Mouse (Mus musculus) heart, adult 2 months (tissue): Measurements from ENCODE around the gene Efna1. TPM values are rescaled to one million over a fixed set of nuclear protein-coding genes. Genes with fewer than 3 reads are reported as not detected.

Source experiments
- DNase-seq, 2 experiments: peaks; one replicate each; pipeline ENCODE4 v3.0.0; 2021
- H3K27ac ChIP-seq: fragments of 200-600 bp; 2 replicates; pipeline ENCODE4 v1.8.1; 2022
- H3K27me3 ChIP-seq: fragments of 200-500 bp; 2 replicates; pipeline ENCODE4 v1.6.1; 2012; ENCODE audit warnings: mild to moderate bottlenecking, low read length, inconsistent platforms, mixed read lengths; ENCODE audit not compliant: control insufficient read depth, insufficient read depth
- H3K36me3 ChIP-seq: fragments of 200-500 bp; 2 replicates; pipeline ENCODE4 v1.6.1; 2012; ENCODE audit warnings: low read length, inconsistent platforms; ENCODE audit not compliant: control insufficient read depth, insufficient read depth
- H3K4me1 ChIP-seq: fragments of 200-500 bp; 2 replicates; pipeline ENCODE4 v1.6.1; 2011; ENCODE audit warnings: low read length; ENCODE audit not compliant: control insufficient read depth, insufficient read depth
- H3K4me3 ChIP-seq: fragments of 200-600 bp; 2 replicates; pipeline ENCODE4 v1.8.1; 2022
- H3K79me2 ChIP-seq: fragments of 200-500 bp; replicated peaks from 2 replicates; pipeline ENCODE4 v1.6.1; 2012; ENCODE audit warnings: mild to moderate bottlenecking, inconsistent platforms, low read length, moderate library complexity, mixed read lengths; ENCODE audit not compliant: control insufficient read depth, insufficient read depth
- H3K9ac ChIP-seq: fragments of 200-500 bp; 2 replicates; pipeline ENCODE4 v1.6.1; 2012; ENCODE audit warnings: low read depth, mild to moderate bottlenecking, control low read depth, inconsistent platforms, low read length, mixed read lengths
- CTCF ChIP-seq: fragments of 200-600 bp; IDR thresholded peaks from 2 replicates; pipeline ENCODE4 v1.8.1; 2022; ENCODE audit warnings: antibody characterized with exemption, mild to moderate bottlenecking, moderate library complexity
- EP300 ChIP-seq: fragments of 200-500 bp; IDR thresholded peaks from 2 replicates; pipeline ENCODE4 v1.6.1; 2011; ENCODE audit warnings: low read depth, low read length, control low read depth; ENCODE audit not compliant: insufficient read depth
- POLR2A ChIP-seq: fragments of 200-500 bp; IDR thresholded peaks from 2 replicates; pipeline ENCODE4 v1.6.1; 2011; ENCODE audit warnings: mild to moderate bottlenecking, low read depth, low read length, control low read depth; ENCODE audit not compliant: insufficient read depth
- WGBS: fragments of 180-500 bp; shearing (Covaris S2); methylation state at CpG from one replicate; pipeline ENCODE4 v1.1.7; 2018; 5-methylcytosine and 5-hydroxymethylcytosine counted together
- intact Hi-C: fragments of 180-260 bp; cut with DNase I; formaldehyde crosslinking; loops from one replicate; pipeline ENCODE4 v1.15.1; 2025
- polyA plus RNA-seq: library from polyadenylated mRNA; depleted of rRNA; stranded (reverse); fragments of >200 nt; gene quantifications from 2 replicates; pipeline ENCODE4 v1.2.3, GENCODE M21; 2012
- total RNA-seq, 2 experiments: library from RNA; stranded (reverse); gene quantifications; 2 replicates each; pipeline ENCODE4 v1.2.3; 2021

Efna1 gene
- total and polyA plus RNA-seq, 3 experiments = 22.6 to 39.6 (median 28.4) TPM

- intact Hi-C loops = no loop called here
- Histone ChIP-seq H3K27ac (no peak within 1 kb of the TSS), H3K79me2 (no peaks in the 10 kb centered on the region), H3K4me1 (peaks cover 5% of the 10 kb centered on the region), H3K4me3 (peak within 1 kb of the TSS; percentile 54), H3K36me3 (no peaks in the 10 kb centered on the region), H3K27me3 (peaks cover 28% of the 10 kb centered on the region), H3K9ac (peak within 1 kb of the TSS; percentile 43)
- peak; percentile 73 to 84 for DNase-seq
- 2% methylated on average over 48 of the region's 53 CpGs for WGBS
- no peak for TF ChIP-seq EP300
- no peak for TF ChIP-seq POLR2A
- TF ChIP-seq CTCF = no peak
These were observed 41.7 kb upstream of the Efna1 start, which contains the start of gene Efna3 for GRCm38 (mm10) chr3:89322514-89323165. Gene Efna3, minus strand, starts transcription at chr3:89322965.

- Histone ChIP-seq H3K27me3 (peaks cover 28% of the 10 kb centered on the region), H3K79me2 (no peaks in the 10 kb centered on the region), H3K4me3 (peak overlapping the region; percentile 54), H3K36me3 (no peaks in the 10 kb centered on the region), H3K4me1 (peaks cover 5% of the 10 kb centered on the region), H3K9ac (no peak overlapping the region), H3K27ac (no peak overlapping the region)
- 2% methylated on average over 14 of the region's 14 CpGs for WGBS
- no peak for DNase-seq
- TF ChIP-seq EP300 (no peak), CTCF (no peak), POLR2A (no peak)
- intact Hi-C loops = no loop called here
These were observed 41.2 kb upstream of the Efna1 start for GRCm38 (mm10) chr3:89322131-89322500.

DNA sequence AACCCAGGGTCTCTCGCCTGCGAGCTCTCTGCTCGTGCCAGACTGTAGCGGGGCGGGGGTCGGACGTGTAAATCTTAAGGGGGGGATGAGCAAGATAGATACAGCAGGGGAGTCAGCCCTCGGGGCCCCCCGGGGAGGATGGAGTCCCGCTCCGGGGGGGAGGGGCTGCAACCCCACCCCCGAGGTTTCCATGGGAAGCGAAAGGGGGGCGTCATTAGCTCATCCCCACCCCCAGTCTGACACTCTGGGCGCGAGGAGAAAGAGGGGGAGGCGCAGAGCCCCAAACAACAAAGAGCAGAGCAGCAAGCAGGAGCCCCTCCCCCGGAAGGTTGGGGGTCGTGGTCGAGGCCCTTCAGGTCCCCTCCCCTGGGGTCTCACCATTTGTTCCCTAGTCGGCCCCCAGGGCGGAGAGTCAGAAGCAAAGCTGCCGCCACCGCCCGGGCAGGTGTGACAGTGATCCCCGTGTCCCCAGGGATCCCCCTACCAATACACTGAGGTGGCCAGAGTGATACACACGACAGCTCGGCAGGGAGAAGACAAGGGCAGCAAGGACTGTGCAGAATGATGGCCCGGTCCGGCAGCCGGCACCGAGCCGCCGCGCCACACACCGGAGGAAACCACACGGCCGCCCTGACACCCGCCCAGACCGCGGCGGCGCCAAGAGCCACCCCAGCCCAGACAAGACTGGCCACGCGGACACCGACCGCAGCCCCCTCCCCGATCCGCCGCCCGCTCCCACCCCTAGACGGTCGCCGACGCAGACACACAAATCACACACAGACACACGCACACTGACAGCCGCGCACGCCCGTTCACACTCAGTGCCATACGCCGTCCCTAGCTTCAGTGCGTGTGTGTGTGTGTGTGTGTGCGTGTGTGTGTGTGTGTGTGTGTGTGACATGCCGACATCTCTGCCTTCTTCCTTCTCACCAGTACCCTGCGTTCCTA, 40.5 kb upstream of the Efna1 start:
- intact Hi-C loops = no loop called here

GRCm38 (mm10) chr3:89320581-89321182, 39.7 kb upstream of the Efna1 start:
- 2% methylated on average over 41 of the region's 41 CpGs for WGBS
- H3K79me2 ChIP-seq = no peaks in the 10 kb centered on the region
- H3K9ac ChIP-seq = 0 out of 2 replicates have a peak overlapping the region, but pooled peaks have one; percentile 12
- peak in 1 of 2 experiments; percentile 23 for DNase-seq
- H3K36me3 ChIP-seq = no peaks in the 10 kb centered on the region
- H3K4me1 ChIP-seq = peaks cover 7% of the 10 kb centered on the region
- intact Hi-C loops = no loop called here
- peak overlapping the region; percentile 33 for H3K4me3 ChIP-seq
- peaks cover 28% of the 10 kb centered on the region for H3K27me3 ChIP-seq
- no peak overlapping the region for H3K27ac ChIP-seq
- TF ChIP-seq POLR2A (no peak), CTCF (no peak), EP300 (no peak)

More for the DNA sequence above, 40.5 kb upstream of the Efna1 start:
- TF ChIP-seq EP300 = no peak
- peak overlapping the region; percentile 54 for H3K4me3 ChIP-seq
- H3K36me3 ChIP-seq = no peaks in the 10 kb centered on the region
- no peak overlapping the region for H3K27ac ChIP-seq
- H3K9ac ChIP-seq = peak overlapping the region; percentile 43
- H3K79me2 ChIP-seq = no peaks in the 10 kb centered on the region
- WGBS = 1% methylated on average over 63 of the region's 66 CpGs
- peaks cover 6% of the 10 kb centered on the region for H3K4me1 ChIP-seq
- peaks cover 28% of the 10 kb centered on the region for H3K27me3 ChIP-seq
- peak in 1 of 2 experiments; percentile 45 for DNase-seq

- no peak overlapping the region; the same call in 1 of the 2 replicates for H3K4me3 ChIP-seq
These were observed 38.8 kb upstream of the Efna1 start for GRCm38 (mm10) chr3:89319591-89320350.

More at GRCm38 (mm10) chr3:89319591-89320350, 38.8 kb upstream of the Efna1 start:
- 3% methylated on average over 58 of the region's 58 CpGs for WGBS
- H3K27me3 ChIP-seq = peaks cover 28% of the 10 kb centered on the region
- no peaks in the 10 kb centered on the region for H3K36me3 ChIP-seq
- 0 out of 2 replicates have a peak overlapping the region, but pooled peaks have one; percentile 4 for H3K9ac ChIP-seq
- intact Hi-C loops = loop anchor here (5.0 kb wide), 1 partner anchor 538 kb away; no protein-coding TSS in a partner anchor
- peak in 1 of 2 experiments; percentile 25 for DNase-seq
- no peaks in the 10 kb centered on the region for H3K79me2 ChIP-seq
- no peak for TF ChIP-seq EP300
- peaks cover 9% of the 10 kb centered on the region for H3K4me1 ChIP-seq
- H3K27ac ChIP-seq = no peak overlapping the region
